Mouse (Mus musculus) gastrocnemius, postnatal 14 days (tissue): Measurements from ENCODE around the gene Ppp1r12a. TPM values are rescaled to one million over a fixed set of nuclear protein-coding genes. Genes with fewer than 3 reads are reported as not detected.

Experiments
- DNase-seq: peaks from one replicate; pipeline ENCODE4 v3.0.0; 2021; ENCODE audit warnings: mixed read lengths
- intact Hi-C: fragments of 180-260 bp; cut with DNase I; formaldehyde crosslinking; loops from one replicate; pipeline ENCODE4 v1.15.1; 2025; ENCODE audit warnings: low total_unique reads
- total RNA-seq, 2 experiments: library from RNA; stranded (reverse); gene quantifications; 2 replicates each; pipeline ENCODE4 v1.2.3; 2021

Gene Ppp1r12a
- total RNA-seq, 2 experiments from 2014 or later, result 34.2 to 35.4 TPM

DNA sequence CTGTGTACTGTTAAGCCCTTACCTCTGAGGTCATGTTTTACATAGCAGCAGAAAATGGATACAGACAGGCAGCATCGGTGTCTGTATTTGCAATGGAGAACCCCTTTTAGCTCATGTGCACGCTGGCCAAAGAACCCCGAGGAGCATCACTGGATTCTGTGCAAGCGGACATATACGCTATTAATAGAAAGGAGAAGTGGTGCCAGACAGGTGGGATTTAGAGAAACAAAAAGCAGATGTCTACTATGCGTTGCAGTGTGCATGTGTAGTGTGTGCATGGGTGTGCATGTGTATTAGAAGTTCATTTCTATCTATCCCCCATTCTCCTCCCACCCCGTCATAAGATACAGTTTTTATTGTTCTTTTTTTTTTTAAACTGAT is 6.3 kb upstream of the Ppp1r12a start:
- intact Hi-C loops, result no loop called here
- DNase-seq, result no peak

DNA sequence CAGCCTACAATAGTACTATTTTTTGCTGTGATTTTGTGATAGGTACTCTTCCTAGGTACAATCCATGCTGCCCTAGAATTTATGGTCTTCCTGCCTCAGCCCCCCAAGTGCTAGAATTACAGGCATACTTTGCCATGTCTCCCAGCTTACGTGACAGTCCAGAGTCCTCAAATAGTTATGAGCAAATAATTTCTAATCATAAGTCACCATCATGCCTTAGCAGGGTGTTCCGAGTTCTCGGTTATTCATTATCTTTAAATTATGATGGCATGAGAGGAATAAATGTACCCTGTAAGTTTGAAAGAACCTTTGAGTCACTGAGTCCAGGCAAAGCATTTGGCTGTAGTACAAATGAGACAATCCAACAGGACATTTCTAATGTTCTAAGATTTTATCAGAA is 5.9 kb upstream of the Ppp1r12a start:
- intact Hi-C loops, result no loop called here
- DNase-seq, result no peak

DNA sequence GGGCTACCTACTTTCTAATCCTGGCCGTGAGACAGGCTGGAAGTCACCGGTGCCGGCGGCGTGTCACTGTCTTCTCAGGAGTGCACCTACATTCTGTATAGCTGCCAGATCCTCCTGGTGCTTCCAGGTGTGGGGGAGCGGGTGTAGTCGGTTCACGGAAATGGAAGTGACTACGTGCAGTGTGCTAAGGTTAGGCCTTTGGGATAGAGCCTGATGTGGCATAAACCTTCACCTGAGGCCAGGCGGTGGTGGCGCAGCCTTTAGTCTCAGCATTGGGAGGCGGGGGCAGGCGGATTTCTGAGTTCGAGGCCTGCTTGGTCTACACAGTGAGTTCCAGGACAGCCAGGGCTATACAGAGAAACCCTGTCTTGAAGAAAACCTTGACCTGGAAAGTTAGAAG is 3.0 kb upstream of the Ppp1r12a start:
- intact Hi-C loops, result no loop called here
- no peak for DNase-seq

DNA sequence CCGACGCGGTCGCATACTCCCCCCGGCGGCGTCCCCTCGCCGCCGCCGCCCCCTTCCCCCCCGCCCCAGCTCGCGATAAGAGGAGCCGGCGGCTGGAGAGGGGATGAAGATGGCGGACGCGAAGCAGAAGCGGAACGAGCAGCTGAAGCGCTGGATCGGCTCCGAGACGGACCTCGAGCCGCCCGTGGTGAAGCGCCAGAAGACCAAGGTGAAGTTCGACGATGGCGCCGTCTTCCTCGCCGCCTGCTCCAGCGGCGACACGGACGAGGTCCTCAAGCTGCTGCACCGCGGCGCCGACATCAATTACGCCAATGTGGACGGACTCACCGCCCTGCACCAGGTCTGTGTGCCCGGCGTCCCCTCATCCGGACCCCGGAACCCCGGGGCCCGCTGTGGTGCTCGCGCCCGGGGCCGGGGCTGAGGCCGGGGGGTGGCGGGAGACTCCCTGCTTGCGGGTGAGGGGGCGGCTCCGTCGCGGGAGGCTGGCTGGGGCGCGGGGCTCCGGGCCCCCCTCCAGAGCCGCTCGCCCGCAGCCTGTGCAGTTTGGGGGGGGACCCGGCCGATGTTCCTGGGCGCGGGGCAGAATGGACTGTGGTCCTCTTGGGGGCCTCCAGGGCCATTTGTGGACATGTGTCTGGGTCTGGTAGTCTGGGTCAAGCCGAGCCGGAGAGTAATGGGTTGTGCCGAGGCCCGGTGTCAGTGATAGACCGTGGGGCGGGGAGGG is 466 bp downstream of the Ppp1r12a start:
- intact Hi-C loops, result no loop called here
- DNase-seq, result no peak

DNA sequence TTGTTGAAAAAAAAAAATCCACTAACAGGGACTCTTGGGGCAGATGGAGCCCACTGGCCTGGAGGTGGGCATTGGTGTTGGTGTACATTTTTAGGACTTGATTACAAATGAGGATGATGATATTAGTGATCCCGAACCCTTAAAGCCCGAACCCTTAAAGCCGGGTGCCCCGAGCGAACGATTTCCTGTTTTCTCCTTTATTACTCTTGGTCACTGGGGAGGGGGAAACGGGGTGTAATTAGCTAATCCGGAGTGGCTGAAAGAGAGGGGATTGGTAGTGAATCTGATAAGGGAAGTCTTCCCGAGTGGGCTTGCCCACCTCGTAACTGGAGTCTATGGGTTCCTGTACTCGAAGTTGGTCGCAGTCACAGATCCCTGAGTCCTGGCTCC is 1.0 kb downstream of the Ppp1r12a start:
- intact Hi-C loops, result no loop called here
- DNase-seq, result no peak

DNA sequence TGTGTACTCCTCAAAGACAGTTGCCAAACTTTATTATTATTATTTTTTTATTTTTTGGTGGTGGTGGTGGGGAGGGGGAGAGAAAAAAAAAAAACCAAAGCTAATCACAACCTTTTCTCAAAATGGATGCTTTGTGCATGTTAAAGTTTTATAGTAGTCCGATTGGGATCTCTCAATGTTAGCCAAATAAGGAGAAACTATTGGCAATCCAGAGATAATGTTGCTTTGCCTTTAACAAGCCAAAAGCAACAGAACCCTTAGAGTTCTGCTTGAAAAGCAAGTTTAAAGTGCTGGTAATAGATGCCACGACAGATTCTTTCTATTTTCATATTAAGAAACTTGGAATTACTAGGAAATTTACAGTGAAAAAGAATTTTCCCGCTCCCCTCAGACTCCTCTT is 1.5 kb downstream of the Ppp1r12a start:
- DNase-seq, result no peak
- intact Hi-C loops, result no loop called here

DNA sequence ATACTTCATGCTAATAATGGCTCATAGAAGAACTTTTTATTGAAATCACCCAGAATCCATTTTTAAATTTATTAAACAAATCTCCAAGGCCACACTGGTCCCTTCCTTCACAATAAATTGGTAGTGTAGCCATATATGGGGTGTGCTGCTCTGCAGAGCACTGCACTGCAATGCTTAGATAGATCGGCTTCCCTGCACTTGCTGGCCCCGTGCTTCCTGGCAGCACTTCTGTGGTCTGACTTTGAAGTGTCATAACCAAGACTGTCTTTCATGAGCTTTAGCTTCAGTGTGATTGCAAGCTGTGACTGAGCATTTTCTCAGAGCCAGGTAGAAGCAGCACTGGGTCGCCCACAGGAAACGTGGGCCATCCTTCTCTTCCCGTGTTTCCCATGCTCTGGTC is 5.8 kb downstream of the Ppp1r12a start:
- DNase-seq, result peak; percentile 43
- intact Hi-C loops, result no loop called here

DNA sequence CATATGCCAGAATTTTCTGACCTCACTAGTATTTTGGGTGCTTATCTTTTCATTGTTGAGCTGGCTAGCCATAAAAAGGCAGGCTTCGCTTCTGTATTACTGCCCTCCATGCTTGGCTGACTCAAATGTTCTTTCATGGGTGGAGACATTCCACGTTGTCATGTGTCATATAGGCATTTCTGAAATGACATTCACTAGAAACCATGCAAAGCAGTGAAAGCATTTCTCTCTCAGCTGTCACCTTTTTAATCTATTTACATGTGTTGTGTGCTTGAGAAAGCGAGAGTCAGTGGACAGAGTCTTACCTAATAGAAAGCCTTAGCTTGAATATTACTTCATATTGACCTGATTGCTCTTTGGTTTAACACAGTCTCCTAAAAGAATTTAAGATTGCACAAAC is 8.8 kb downstream of the Ppp1r12a start:
- no peak for DNase-seq
- intact Hi-C loops, result no loop called here

DNA sequence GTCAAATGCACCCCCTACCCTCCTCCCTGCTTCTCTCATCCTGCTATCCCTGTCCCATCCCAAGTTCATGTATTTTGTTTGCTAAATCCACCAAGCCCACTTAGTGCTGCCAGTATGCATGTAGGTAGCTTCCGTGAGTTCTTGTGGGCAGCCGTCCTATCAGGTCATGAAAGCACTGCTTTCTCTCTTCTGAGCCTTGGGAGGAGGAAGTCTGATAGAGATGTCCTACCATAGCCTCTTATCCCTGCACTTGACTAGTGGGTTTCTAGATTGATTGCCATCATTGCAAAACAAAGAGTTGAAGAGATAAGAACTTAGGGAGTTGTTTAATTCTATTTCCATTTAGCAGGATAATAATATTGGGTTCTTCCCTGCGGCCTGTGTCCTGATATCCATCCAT is 9.6 kb downstream of the Ppp1r12a start:
- intact Hi-C loops, result no loop called here
- DNase-seq, result no peak

DNA sequence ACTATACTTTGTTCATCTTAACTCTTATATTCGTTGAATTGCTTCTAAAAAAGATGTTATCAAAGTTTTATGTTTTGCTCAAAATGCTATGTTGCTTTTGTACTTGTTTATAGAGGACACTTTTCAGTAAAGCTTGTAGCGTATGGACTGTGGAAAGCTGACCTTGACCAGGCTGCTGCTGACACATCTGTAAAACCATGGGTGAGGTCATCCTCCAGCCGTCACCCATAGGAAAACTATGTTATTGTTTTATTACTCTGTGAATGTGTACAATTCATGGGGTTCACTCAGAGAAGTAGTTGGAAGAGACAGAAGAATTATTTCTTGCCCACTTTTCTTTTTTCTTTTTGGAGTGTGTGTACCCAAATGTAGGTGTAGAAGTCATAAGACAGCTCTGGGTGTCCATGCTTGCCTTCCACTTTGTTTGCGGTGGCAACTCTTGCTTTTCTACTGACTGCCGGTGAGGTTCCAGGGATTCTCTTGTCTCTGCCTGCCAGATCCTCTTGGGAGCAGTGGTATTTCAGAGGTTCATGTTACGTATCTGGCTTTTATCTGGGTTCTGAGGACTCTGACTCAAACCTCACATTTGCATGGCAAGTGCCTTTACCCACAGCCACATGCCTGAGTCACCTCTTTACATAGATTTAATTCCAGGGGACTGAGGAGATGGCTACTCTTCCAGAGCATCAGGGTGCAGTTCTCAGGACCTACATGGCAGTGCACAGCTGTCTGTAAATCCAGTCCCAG is 11.0 kb downstream of the Ppp1r12a start:
- no peak for DNase-seq
- intact Hi-C loops, result no loop called here

DNA sequence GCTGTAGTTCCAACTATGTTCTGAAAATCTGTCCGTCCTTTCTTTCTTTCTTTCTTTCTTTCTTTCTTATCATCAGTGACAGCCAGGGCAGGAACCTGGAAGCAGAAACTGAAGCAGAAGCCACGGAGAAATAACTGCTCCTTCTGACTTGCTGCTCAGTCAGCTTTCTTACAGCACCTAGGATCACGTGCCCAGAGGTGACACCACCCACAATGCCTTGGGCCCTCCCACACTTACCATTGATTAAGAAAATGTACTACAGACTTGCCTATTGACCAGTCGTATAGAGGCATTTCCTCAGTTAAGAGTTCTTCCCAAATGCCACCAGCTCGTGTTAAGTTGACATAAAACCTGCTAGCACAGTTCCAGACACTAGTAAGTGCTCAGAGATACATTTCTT is 12.1 kb downstream of the Ppp1r12a start:
- DNase-seq, result no peak
- intact Hi-C loops, result no loop called here

DNA sequence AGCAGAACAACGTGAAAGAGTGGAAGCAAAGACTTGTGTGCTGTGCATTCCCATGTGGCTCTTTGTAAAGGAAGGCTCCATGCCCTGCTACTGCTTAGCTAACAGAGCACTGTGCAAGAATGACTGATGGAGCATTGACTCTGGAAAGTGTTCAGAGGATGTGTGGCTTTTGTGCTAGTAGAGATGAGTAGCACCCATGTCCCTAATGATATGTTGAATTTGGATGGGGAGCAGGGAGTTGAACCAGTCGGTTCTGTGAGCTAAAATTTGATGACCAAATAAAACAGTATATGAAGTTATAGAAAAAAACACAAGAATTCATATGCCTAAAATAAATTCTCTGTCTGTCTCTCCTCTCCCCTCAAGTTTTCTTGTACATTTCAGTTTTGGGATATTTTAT is 13.9 kb downstream of the Ppp1r12a start:
- DNase-seq, result no peak
- intact Hi-C loops, result no loop called here

DNA sequence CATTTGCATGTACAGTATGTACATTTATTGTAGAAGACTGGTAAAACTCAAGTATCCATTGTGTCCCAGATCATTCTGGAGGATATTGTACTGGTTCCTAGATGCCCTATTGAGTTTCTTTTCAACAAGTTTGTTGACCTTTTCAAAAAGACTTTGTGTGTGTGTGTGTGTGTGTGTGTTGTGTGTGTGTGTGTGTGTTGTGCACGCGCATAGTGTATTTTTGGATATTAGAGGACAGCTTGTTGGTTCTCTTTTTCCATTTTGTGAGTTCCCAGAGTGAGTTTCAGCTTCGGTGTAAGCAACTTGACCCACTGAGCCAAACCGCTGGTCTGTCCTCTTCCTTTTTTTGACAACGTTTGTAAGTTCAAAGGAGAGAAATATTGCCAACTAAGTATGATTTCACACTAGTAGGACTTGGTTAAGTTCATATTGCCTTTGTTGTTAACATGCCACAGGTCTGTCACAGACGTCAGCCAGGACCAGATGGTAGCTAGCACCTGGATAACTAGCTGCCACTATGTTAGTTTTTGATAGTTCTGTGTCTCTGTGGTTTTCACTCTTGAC is 16.4 kb downstream of the Ppp1r12a start:
- DNase-seq, result no peak
- intact Hi-C loops, result no loop called here

DNA sequence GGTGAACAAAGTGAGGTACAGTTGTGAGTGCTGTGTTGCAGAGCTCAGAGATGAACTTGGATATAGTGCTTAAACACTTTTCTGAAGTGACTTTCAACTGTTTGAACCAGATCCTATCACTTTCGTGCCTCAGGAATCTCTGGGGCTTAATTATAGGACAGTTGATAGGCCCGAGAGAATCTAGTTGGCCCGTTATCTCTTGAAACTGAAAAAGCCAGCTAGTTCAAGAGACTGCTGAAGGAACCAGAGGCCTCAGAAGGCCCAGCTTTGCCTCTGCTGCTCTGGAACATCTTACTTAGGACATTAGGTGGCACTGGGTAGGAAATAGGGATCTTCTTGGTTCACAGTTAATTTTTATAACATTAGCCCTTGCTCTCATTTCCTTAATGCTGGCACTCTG is 17.4 kb downstream of the Ppp1r12a start:
- DNase-seq, result no peak
- intact Hi-C loops, result no loop called here

DNA sequence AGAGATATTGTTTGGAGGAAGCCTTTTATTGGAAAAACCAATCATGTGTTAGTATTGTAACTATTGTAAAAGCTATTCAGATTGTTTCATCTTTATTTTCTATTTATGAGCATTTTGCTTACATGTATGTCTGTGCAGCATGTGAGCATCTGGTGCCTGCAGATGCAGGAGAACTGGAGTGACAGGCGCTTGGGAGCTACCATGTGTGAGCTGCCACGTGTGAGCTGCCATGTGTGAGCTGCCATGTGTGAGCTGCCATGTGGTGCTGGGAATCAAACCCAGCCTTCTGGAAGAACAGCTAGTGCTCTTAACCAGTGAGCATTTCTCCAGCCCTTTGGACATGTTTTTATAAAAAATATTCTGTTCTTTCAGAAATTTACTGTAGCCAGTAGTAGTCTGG is 18.3 kb downstream of the Ppp1r12a start:
- intact Hi-C loops, result no loop called here
- DNase-seq, result no peak

DNA sequence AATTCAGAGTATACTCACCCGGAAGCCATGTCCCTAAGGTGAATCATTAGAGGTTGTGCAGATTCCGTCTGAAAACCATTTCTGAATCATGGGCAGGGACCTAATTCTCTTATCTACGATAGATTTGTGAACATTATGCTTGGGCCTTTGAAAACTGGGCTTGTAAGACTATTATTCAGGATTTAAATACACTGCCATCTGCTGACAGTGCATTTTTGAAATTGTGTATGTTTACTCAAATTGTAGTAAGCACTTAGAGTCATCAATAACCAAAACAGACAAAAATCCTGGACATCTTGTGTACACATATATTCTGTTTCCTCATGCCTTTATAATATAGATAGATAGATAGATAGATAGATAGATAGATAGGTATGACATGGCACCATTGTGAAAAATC is 19.9 kb downstream of the Ppp1r12a start:
- DNase-seq, result no peak
- intact Hi-C loops, result no loop called here

DNA sequence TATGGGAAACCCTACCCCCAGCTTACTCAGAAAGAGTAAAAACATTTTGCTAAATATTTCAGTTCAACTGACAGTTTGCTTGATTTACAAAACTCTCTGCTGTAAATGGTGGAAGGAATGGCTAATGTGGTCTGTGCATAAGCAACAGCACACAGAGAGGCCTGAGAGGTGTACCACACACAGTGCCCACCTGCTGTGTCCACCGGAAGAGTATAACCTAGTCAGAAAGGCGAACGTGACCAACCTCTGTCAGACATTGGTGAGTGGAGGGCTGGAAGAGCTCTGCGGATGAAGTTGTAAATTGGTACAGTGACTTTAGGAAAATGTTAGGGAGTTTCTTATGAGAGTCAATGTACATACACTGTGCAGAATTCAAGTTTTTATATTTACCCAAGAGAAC is 20.4 kb downstream of the Ppp1r12a start:
- intact Hi-C loops, result no loop called here
- DNase-seq, result no peak

DNA sequence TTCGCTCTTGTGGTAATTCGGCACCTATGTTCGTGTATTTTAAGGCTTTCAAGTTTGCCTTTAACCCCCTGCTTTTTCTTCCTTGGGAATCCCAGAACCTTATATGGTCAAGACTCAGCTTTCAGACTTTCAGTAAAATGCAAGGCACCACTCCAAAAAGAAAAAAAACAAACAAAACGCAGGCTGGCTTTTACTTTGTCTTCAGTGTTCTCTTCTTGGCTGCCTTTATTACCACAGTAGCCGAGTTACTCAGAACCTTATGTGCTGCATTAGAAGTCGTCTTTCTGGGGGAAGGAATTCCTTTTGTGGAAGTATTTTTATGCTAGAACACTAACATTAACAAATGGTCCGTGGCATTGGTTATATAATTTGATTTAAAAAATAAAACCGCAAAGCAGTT is 22.8 kb downstream of the Ppp1r12a start:
- no peak for DNase-seq
- intact Hi-C loops, result no loop called here

DNA sequence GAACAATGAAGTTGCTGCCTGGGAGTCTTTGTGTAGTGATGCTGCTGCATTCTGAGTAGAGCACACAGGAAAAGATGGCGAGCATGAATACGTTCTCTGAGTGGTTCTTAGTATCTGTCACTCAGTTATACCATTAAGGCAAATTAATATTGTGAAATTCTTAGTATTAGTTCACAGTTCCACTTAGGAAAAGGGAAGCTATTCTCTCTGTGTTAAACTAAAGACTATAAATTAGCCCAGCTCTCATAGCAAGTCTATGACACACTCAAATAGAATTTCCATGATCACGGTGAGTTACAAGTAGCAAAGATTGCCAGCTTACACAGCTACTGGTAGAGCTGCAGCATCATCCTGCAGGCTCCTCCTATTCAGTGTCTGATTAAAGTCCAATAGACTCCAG is 23.3 kb downstream of the Ppp1r12a start:
- no peak for DNase-seq
- intact Hi-C loops, result no loop called here

DNA sequence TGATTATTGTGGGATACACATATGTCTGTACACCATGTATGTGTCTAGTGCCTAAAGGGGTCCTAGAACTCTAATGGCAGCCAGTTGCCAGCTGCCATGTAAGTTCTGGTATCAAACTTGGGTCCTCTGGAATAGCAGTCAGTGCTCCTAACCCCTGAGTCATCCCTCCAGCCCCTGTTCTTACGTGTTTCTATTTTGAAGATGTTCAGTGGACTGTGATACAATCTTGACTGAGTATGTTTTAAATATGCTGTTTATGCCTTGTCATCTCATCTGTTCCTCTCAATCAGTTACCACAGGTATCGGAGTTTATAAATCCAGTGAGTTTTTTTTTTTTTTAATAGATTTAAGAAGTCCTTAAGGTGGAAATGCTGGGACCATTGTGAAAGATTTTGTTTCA is 27.3 kb downstream of the Ppp1r12a start:
- intact Hi-C loops, result no loop called here
- DNase-seq, result no peak

DNA sequence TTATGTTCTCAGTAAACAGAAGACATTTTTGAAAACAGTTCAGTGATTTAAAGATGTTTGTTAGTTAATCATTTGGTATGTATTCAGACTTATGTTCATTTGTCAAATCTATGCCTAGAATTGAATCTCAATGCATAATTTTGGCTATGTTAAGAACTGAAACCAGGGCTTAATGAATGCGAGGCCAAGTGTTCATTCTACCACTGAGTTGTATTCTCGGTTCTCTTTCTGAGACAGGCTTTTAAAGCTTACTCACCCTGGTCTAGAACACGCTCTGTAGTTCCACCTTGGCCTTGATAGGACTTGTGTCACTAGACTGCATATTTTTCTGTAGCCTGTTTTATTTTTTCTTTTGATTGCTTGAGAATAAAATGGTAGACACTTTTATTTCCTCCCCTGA is 28.0 kb downstream of the Ppp1r12a start:
- intact Hi-C loops, result no loop called here
- no peak for DNase-seq
